Mouse (Mus musculus): ENCODE measurements around the gene Ninj2.
"Not testable (repeated sequence)": the region's sequence is repeated elsewhere in the genome, so short reads cannot be mapped to it uniquely, and the experiment has no call there.

The Ninj2 gene

GRCm38 (mm10) chr6:120093100-120093499 is at the start of gene Ninj2:
Gene Ninj2 (plus strand): TSS chr6:120093350.
- no peak for DNase-seq

DNA sequence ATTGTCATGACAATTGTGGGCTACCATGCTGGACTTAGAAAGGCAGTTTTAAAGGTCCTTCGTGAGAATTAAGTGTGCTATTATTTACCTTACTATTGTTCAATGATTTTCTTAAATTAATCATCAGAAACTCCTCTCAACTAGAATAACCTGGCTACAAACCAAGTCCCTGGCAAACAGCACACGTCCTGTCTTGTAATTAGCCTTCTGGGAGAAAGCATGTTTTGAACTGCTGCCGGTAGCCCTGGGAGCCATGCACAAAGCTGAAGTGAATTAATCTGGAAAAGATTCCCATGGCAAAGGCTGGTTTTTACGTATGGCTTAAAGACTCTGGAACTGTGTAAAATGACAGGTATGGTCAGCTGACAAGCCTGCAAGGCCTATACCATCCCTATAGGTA is 47.7 kb upstream of the Ninj2 start:
- no peak for DNase-seq

GRCm38 (mm10) chr6:120047705-120048292 is 45.4 kb upstream of the Ninj2 start:
- no peak for DNase-seq

- DNase-seq: no peak
Observed at GRCm38 (mm10) chr6:120054412-120054811, 38.7 kb upstream of the Ninj2 start.

DNA sequence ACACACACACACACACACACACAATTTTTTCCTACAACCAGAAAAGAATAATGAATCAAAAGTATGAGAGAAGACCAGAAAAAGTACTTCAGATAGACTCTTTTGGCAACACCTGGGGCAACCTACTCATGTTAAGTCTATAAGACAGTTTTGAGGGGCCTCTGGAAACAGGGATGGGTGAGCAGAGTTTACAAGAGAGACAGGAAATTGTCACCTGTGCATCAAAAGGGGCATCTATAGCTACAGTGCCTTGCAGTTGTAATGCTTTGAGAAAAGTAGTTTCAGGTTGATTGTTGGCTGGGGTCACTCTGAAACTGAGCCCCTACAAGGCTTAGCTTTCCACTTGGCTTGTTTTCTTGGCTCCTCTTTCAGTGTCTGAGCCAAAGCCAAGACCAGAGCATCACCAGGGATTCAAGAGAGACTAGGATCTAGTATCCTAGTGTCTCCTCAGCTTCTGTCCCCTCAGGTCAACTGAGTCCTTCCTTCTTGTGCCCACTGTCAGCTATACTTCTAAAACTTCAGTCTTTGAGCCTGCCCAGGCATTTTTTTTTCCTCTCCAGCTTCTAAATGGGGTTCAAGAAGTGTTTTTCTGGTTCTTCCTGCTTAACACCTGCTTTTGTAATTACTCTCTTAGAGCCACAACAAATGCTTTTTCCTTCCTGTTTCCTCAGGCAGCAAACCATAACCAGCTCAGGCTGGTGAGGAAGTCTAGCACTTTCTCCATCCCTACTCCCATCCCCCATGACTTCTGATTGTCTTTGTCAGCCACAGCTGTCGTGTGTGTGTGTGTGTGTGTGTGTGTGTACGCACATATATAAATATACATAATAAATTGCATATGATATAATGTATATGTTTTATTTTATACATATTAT is 37.2 kb upstream of the Ninj2 start:
- DNase-seq: no peak

GRCm38 (mm10) chr6:120062934-120063333 is 30.2 kb upstream of the Ninj2 start:
- DNase-seq: no peak

DNA sequence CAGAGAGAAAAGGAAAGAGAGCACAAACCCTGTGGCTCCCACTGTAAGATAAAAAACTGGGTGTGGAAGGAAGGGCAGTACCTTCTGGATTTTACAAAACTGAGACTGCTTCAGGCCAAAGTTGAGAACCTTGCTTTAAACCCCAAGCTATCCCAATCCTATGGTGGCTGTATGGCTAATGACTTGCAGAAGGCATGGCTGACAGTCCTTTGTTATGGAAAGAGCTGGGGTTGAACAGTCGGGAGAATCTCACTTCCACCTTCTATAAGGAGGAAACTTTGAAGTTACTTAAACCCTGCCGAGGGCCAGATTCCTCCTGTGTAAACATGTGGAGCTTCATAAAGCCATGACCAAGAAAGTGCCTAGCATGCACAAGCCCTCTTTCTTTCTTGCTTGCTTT is 28.5 kb upstream of the Ninj2 start:
- DNase-seq: no peak

- no peak for DNase-seq
Observed at GRCm38 (mm10) chr6:120065552-120066177, 27.5 kb upstream of the Ninj2 start.

- no peak for DNase-seq
Observed at GRCm38 (mm10) chr6:120069546-120069945, 23.6 kb upstream of the Ninj2 start.

- no peak for DNase-seq
Observed at GRCm38 (mm10) chr6:120072630-120073029, 20.5 kb upstream of the Ninj2 start.

DNA sequence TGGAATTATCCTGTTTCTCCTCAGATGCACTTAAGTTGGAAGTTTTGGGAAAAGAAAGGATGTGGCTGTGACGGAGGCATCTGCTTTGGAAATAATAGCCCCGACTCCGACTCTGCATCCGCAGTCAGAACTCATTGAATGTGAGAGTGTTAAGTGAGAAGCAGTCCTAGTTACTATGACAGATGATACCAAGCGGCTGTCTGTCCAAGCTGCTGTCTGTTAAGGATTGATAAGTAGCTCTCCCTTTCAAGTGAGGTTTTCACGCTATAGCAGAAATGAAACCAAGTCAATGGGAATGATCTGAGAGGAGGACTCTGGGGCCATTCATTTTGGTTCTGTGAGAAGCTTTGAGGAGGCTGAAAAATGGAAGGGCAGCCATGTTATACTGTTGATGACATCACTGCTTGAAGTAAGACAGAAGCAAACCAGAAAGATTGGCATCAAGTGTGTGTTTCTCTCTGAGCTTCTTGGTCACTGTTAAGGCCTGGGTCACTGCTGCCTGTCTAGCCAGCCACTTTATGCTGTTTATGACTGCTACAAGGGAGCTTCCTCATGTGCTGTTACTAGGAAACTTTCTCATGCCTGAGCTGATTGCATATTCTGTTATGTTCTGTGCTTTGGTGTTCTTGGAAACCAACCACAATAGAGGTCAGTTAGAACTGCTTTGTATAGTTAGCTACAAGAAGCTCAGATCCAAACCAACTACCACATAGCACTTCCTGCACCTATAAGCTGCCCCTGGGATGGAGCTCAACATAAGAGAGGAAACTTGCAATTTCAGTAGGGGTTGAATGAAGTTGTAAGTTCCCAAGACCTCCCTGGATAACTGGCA is 16.3 kb upstream of the Ninj2 start:
- no peak for DNase-seq

DNA sequence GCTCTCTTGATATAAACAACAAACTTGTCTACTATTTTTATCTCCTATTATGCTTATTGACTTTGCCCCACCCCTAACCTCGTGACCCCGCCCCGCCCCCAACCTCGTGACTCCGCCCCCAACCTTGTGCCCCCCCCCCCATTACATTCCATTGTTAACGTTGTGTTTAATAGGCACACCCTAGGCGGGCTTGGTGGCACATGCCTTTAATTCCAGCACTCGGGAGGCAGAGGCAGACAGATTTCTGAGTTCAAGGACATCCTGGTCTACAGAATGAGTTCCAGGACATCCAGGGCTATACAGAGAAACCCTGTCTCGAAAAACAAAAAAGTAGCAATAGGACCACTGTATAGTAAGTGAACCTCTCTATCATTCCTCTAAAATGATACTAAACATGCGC is 13.6 kb upstream of the Ninj2 start:
- no peak for DNase-seq

DNA sequence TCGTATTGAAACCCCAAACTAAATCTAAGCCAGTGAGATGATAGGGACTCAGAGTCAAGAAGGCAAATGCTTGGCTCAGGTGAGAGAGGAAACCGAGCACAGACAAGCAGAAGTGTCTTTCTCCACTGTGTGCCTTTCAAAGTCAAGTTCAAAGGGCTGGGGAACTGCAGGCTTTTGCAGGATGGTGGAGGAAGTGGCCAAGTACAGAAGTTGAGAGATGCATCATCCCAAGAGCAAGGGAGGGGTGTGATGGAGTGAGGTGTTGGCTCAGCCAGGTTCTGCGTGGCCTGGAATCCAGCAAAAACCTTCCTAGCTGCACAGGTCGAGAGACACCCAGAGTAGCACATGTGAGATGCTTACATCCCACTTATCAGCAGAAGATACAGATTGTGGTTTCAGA is 11.6 kb upstream of the Ninj2 start:
- DNase-seq: no peak

DNA sequence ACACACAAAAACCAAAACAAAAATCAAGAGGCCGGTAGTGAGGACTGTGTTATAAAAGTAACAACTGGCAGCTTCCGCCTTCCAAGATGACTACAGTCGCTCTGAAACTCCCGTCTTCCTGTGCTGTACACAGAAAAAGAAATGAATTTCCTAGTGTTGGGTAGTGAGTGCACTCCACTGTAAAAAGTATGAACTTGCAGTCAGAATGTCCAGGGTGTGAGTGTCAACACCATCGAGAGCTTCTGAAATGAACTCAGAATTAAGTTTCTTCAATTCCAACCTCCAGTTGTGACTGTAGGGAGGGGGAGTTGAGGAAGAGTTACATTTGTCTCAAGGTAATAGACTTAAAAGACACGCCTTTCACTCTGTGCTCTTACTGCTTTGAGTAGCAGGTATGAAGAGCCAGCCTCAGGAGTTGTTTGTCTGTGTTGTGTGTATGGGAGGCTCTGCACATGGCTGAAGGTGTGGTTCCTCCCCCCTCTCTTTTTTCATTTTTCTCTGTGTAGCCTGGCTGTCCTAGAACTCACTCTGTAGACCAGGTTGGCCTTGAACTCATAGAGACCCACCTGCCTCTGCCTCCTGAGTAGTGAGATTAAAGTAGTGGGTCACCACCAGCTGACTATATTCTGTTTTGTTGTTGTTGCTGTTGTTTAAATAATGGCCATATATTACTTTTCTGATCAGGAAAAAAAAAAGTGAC is 10.7 kb upstream of the Ninj2 start:
- DNase-seq: no peak

DNA sequence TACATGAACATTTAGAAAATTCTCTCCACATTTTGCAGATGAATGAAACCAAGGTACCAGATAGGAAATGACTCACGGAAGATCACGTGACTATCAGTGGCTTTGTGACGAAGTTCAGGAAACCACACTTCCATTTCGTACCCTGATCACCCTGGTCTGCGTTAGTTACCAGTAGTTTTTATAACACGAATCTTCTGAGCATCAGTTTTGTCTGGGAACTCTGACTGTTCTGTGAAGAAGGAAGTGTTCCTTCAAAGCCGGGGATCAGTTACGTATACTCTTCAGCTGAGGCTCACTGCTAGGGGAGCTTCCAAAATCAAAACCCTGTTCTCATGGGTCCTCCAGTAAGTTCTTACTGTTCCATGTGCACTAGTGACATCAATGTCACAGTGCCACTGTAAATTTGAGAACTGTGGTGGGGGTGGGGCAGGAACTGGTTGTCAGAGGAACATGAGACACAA is 10.2 kb upstream of the Ninj2 start:
- no peak for DNase-seq

DNA sequence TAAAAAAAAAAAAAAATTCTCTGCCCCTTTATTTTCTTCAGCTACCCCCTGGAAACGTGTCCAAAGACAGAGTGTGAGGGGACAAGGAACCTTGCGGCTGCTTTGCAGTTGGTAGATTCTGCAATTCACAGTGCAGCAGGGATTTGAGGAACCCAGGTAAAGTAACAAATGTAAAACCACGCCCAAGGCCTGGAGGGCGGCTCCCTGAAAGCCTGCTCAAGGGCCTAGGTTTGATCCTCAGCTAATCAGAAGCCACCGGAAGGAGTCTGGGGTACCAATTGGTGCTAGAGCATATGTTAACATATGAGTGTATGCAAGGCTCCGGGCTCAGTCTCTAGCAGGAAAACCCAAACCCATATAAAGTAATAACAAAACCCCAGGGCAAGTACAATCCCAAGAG is 9.7 kb upstream of the Ninj2 start:
- no peak for DNase-seq

GRCm38 (mm10) chr6:120084983-120085382 is 8.2 kb upstream of the Ninj2 start:
- no peak for DNase-seq

- no peak for DNase-seq
Observed at GRCm38 (mm10) chr6:120085832-120086231, 7.3 kb upstream of the Ninj2 start.

DNA sequence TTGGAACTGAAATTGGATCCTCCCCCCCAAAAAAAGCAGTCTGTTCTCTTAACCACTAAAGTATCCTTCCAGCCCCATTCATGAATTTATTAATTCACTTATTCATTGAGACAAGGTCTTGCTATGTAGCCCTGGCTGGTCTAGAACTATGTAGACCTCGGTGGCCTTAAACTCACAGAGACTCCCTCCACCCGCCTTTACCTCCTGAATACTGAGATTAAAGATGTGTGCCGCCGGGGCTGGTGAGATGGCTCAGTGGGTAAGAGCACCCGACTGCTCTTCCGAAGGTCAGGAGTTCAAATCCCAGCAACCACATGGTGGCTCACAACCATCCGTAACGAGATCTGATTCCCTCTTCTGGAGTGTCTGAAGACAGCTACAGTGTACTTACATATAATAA is 6.1 kb upstream of the Ninj2 start:
- not testable (repeated sequence) for DNase-seq

DNA sequence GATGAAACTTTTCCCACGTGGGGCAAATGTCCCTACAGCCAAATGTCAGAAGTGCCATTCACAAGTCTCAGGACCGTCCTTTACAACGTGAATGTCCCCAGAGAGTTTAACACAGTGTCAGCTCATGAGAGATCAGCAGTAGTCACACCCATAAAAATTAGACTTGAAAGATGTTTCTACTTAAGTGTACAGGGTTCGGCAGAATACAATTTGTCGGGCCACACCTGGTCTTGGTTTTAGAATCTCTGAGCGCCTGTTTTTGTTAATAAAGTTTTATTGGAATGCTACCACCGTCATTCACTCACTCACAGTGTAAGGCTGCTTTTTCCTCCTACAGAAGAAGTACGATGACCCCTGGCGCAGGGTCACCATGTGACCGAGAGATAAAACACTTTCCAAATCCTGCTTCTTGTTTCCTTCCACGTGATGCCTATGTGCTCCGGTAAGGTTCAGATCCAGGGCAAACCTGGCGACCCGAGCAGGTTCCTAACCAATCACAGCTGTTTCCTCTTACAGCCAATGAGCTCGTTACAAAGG is 2.4 kb upstream of the Ninj2 start:
- DNase-seq: no peak

- no peak for DNase-seq
Observed at GRCm38 (mm10) chr6:120091956-120092355, 1.2 kb upstream of the Ninj2 start.
